Mouse (Mus musculus) kidney, adult 2 months (tissue): Measurements from ENCODE around the gene Igsf23. TPM values are rescaled to one million over a fixed set of nuclear protein-coding genes. Genes with fewer than 3 reads are reported as not detected.

Experiments used
- DNase-seq: peaks from one replicate; pipeline ENCODE4 v3.0.0; 2021
- H3K27ac ChIP-seq: fragments of 200-500 bp; 2 replicates; pipeline ENCODE4 v1.5.1; 2012; ENCODE audit warnings: low read depth, low read length, control low read depth, inconsistent platforms; ENCODE audit not compliant: insufficient read depth
- H3K27me3 ChIP-seq: fragments of 200-500 bp; replicated peaks from 2 replicates; pipeline ENCODE4 v1.6.1; 2012; ENCODE audit warnings: mild to moderate bottlenecking, moderate library complexity, low read length, inconsistent platforms; ENCODE audit not compliant: control insufficient read depth, insufficient read depth
- H3K36me3 ChIP-seq: fragments of 200-500 bp; 2 replicates; pipeline ENCODE4 v1.6.1; 2012; ENCODE audit warnings: mild to moderate bottlenecking, moderate library complexity, low read length, inconsistent platforms; ENCODE audit not compliant: control insufficient read depth, insufficient read depth
- H3K4me1 ChIP-seq: fragments of 200-500 bp; 2 replicates; pipeline ENCODE4 v1.6.1; 2011; ENCODE audit warnings: low read length; ENCODE audit not compliant: control insufficient read depth, insufficient read depth
- H3K4me3 ChIP-seq: fragments of 200-500 bp; 2 replicates; pipeline ENCODE4 v1.5.1; 2011; ENCODE audit warnings: mild to moderate bottlenecking, low read depth, low read length, control low read depth; ENCODE audit not compliant: insufficient read depth
- CTCF ChIP-seq: fragments of 200-500 bp; conservative IDR thresholded peaks from 2 replicates; pipeline ENCODE4 v1.5.1; 2011; ENCODE audit warnings: low read depth, mild to moderate bottlenecking, control low read depth, low read length, moderate library complexity, mixed read lengths; ENCODE audit not compliant: insufficient read depth, insufficient read length
- POLR2A ChIP-seq: fragments of 200-500 bp; IDR thresholded peaks from one replicate; pipeline ENCODE4 v1.6.1; 2011; ENCODE audit warnings: low read depth, low read length, control low read depth
- WGBS: fragments of 180-500 bp; shearing (Covaris S2); methylation state at CpG from one replicate; pipeline ENCODE4 v1.1.7; 2018; 5-methylcytosine and 5-hydroxymethylcytosine counted together
- polyA plus RNA-seq: library from polyadenylated mRNA; depleted of rRNA; stranded (reverse); fragments of >200 nt; gene quantifications from 2 replicates; pipeline ENCODE4 v1.2.3, GENCODE M21; 2012

Gene Igsf23
- polyA plus RNA-seq, 1 experiment: 0.31 TPM

DNA sequence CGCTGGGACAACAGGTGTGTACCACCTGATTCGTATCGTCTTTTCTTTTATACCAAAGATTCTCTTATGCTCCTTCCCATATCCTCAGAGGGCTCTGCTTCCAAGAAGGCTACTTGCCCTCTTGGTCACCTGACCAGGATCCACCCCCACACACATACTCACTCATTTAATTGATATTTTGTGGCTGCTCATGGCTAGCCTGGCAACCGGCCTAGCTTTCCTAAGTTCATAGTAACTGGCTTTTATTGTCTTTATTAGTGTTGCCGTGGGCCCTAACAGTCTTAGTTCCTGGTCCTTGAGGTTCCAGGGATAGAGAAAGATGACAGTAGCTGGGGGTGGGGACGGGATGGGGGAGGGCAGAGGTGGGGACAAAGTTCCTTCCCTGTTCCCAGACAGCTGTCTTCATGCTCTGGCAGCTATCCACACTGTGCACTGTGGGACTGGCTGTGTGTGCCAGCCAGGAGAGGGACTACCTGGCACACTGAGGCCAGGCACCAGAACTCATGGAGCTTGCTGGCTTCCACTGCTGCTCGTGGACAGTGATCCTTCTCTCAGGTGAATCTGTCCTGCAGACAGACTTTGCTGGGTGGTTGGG lies 14.5 kb upstream of the Igsf23 start, which contains the start of gene Ceacam20:
Gene Ceacam20, plus strand, starts transcription at position 428 of the 595 bp plus-strand sequence.
- no peak within 1 kb of the TSS for H3K4me3 ChIP-seq
- no peak within 1 kb of the TSS for H3K27ac ChIP-seq
- no peaks in the 10 kb centered on the region for H3K4me1 ChIP-seq
- peak; percentile 69 for DNase-seq
- no peaks in the 10 kb centered on the region for H3K36me3 ChIP-seq
- no peak for TF ChIP-seq POLR2A
- TF ChIP-seq CTCF: no peak
- 56% methylated on average over 7 of the region's 7 CpGs for WGBS
- H3K27me3 ChIP-seq: no peaks in the 10 kb centered on the region

DNA sequence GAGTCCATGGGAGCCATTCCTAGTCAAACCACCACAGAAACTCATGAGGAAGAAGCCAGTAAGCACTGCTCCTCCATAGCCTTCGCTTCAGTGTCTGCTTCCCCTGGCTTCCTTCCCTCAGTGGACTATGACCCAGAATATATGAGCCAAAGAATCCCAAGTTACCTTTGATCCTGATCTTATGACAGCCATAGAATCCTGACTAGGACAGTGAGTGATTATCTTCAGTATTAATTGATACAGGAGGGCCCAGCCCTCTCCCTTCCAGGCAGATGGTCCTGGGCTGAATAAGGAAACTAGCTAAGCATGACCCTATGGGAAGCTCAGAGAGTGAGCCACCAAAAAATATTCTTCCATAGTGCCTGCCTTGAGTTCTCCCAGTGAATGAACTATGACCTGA lies 11.9 kb upstream of the Igsf23 start:
- no peak overlapping the region for H3K4me3 ChIP-seq
- TF ChIP-seq CTCF (no peak), POLR2A (no peak)
- H3K27me3 ChIP-seq: no peaks in the 10 kb centered on the region
- 45% methylated on average over 1 of the region's 1 CpGs for WGBS
- no peaks in the 10 kb centered on the region for H3K36me3 ChIP-seq
- peak; percentile 17 for DNase-seq
- no peak overlapping the region for H3K27ac ChIP-seq
- no peaks in the 10 kb centered on the region for H3K4me1 ChIP-seq

DNA sequence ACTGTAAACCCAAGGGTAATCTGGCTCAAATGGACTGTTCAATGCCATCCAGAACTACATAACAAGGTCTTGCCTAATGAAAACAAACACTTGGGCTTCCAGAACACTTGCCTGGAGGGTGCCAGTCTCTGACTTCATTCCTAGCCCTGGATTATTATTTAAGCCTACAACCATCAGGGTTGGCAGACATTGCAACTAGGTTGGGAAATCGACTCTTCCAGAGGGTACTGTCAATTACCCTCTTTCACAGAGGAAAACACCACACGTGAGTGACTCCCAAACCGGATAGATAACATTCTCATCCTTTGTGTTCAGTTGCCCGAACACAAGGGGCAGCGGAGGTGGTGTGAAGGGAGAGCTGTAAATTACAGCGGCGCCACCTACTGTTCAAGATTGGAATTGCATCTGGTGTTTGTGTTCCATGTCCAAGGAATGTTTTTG lies 5.8 kb upstream of the Igsf23 start:
- Histone ChIP-seq H3K27me3 (no peaks in the 10 kb centered on the region), H3K4me1 (no peaks in the 10 kb centered on the region), H3K4me3 (no peak overlapping the region), H3K36me3 (no peaks in the 10 kb centered on the region), H3K27ac (no peak overlapping the region)
- no peak for TF ChIP-seq POLR2A
- TF ChIP-seq CTCF: peak; percentile 95
- peak; percentile 92 for DNase-seq
- 0% methylated on average over 7 of the region's 7 CpGs for WGBS

DNA sequence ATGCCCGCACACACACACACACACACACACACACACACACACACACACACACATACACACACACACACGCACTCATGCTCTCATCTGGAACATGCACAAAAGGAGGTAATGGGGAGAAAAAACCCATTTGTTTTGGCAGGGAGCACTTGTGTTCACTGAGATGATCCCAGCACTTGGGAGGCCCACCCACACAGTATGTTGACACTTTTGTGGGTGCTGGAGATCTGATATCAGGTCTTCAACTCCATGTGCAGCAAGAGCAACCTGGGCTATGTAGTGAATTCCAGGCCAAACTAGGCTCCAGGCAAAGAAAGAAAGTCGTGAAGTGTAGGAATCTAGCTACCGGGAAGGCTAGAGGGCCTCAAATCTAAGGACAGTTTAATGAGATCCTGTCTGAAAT lies 5.3 kb upstream of the Igsf23 start:
- DNase-seq: no peak
- no peak overlapping the region for H3K4me3 ChIP-seq
- no peaks in the 10 kb centered on the region for H3K4me1 ChIP-seq
- 62% methylated on average over 3 of the region's 4 CpGs for WGBS
- no peaks in the 10 kb centered on the region for H3K27me3 ChIP-seq
- H3K27ac ChIP-seq: no peak overlapping the region
- TF ChIP-seq CTCF (no peak), POLR2A (no peak)
- no peaks in the 10 kb centered on the region for H3K36me3 ChIP-seq

DNA sequence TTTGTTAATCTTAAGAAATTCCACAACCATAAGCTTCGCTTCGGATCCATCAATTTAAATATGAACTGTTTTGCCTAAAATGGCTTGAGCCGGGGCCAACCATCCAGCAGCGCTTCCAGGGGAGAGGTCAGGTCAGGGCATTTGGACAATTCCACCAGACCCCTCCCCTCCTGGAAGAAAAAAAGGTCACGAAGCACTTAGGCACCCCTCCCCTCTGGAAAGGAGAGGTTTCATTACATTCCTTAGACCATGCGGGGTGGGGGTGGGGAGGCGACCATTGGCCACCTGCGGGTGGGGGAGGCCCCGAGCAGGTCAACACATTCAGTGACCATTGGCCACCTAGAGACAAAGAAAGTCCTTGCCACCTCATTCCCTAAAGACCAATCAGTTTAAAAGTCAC lies 2.5 kb upstream of the Igsf23 start:
- 52% methylated on average over 9 of the region's 9 CpGs for WGBS
- Histone ChIP-seq H3K4me3 (no peak overlapping the region), H3K27me3 (no peaks in the 10 kb centered on the region), H3K36me3 (no peaks in the 10 kb centered on the region), H3K4me1 (no peaks in the 10 kb centered on the region), H3K27ac (no peak overlapping the region)
- DNase-seq: no peak
- TF ChIP-seq CTCF: no peak
- TF ChIP-seq POLR2A: no peak

DNA sequence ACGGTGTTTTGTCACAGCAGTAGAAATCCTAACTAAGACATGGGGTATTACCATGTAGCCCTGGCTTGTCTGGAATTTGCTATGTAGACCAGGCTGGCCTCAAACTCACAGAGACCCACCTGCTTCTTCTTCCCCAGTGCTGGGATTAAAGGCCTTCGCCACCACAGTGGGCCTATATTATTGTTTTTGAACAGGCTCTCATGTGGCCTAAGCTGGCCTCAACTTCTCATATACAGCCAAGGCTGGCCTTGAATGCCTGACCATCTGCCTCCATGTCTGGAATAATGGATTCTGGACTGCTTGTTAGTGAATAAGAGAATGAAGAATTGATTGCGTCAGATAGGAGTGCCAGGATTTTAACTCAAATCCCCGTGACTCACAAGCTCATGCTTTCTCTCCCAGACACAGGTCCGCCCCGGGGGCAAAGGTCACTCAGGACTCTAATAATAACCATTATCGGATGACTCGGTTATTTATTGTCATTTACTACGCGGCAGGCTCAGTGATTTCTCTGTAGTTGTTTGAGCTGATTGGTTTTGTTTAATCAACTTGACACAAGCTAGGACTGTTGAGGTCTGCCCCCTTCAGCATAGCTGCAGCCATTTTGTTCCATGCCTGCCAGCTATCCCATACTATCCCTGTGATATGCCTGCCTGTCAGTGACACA lies 1.9 kb upstream of the Igsf23 start:
- no peaks in the 10 kb centered on the region for H3K36me3 ChIP-seq
- H3K4me3 ChIP-seq: no peak overlapping the region
- TF ChIP-seq POLR2A: no peak
- TF ChIP-seq CTCF: no peak
- peak; percentile 59 for DNase-seq
- no peaks in the 10 kb centered on the region for H3K27me3 ChIP-seq
- WGBS: 53% methylated on average over 10 of the region's 10 CpGs
- H3K27ac ChIP-seq: no peak overlapping the region
- H3K4me1 ChIP-seq: no peaks in the 10 kb centered on the region

DNA sequence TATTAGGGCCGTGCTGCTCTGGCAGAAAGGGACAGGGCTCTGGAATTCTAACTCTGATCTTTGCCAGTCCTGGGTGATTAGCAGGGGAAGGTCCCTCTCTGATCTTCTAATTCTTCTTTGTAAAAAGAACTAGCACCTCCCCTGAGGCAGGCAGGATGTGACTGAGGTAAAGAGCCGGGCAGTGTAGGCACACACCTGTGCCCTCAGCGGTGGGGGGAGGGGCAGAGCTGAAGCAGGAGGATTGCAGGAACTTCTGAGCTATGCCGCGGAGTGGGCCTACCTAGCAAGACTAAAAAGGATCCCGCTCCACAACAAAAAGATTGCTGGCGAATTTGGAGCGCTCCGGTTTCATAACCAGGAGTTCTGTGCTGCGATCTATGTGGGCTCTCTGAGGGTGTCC lies 560 bp downstream of the Igsf23 start:
- Histone ChIP-seq H3K4me1 (no peaks in the 10 kb centered on the region), H3K4me3 (no peak overlapping the region), H3K27me3 (no peaks in the 10 kb centered on the region), H3K27ac (no peak overlapping the region), H3K36me3 (no peaks in the 10 kb centered on the region)
- WGBS: 72% methylated on average over 10 of the region's 10 CpGs
- no peak for DNase-seq
- no peak for TF ChIP-seq CTCF
- TF ChIP-seq POLR2A: no peak

DNA sequence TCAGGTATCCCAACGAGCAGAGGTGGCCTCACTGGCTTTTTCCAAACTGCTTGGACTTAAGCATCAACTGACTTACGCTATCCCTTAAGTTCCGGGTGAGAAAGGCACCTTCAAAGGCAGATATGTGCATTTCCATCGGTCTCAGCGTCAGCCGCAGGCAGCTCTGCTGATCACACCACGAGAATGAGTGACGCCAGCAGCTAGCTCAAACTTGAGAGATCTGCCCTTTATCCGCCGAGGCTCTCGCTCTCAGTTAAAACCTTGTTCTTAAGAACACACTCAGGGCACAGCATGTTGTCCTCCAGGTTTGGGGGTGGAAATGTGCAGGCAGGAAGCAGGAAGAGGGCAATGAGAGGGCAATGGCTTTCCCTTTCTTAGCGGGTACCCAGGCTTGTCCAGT lies 1.6 kb downstream of the Igsf23 start:
- 81% methylated on average over 12 of the region's 12 CpGs for WGBS
- DNase-seq: no peak
- no peaks in the 10 kb centered on the region for H3K27me3 ChIP-seq
- no peak for TF ChIP-seq POLR2A
- no peak for TF ChIP-seq CTCF
- no peak overlapping the region for H3K4me3 ChIP-seq
- H3K36me3 ChIP-seq: no peaks in the 10 kb centered on the region
- H3K4me1 ChIP-seq: no peaks in the 10 kb centered on the region
- H3K27ac ChIP-seq: no peak overlapping the region
